Mouse (Mus musculus) liver, embryonic 13.5 days (tissue): ENCODE measurements around the gene Kcnk2. TPM values are rescaled to one million over a fixed set of nuclear protein-coding genes. Genes with fewer than 3 reads are reported as not detected.
A peak's percentile ranks its signal among the peaks of the same experiment; 100 is the strongest.

ENCODE experiments used
- ATAC-seq: fragments of 200-750 bp; cut with Nextera tagmentation; 2 replicates; pipeline ENCODE4 v1.8.0; 2017; ENCODE audit warnings: low read depth, mild to moderate bottlenecking, moderate number of reproducible peaks, moderate library complexity
- DNase-seq: peaks from one replicate; pipeline ENCODE4 v3.0.0; 2022
- H3K27ac ChIP-seq: fragments of 300-500 bp; sonication (generic); 2 replicates; pipeline ENCODE4 v1.5.1; 2015; ENCODE audit warnings: moderate library complexity, mild to moderate bottlenecking, inconsistent platforms
- H3K27me3 ChIP-seq: fragments of 300-500 bp; sonication (generic); 2 replicates; pipeline ENCODE4 v1.6.1; 2015; ENCODE audit warnings: mild to moderate bottlenecking, inconsistent platforms
- H3K36me3 ChIP-seq: fragments of 300-500 bp; sonication (generic); 2 replicates; pipeline ENCODE4 v1.6.1; 2015; ENCODE audit warnings: mild to moderate bottlenecking, inconsistent platforms
- H3K4me1 ChIP-seq: fragments of 300-500 bp; sonication (generic); replicated peaks from 2 replicates; pipeline ENCODE4 v1.6.1; 2015; ENCODE audit warnings: inconsistent platforms
- H3K4me2 ChIP-seq: fragments of 300-500 bp; sonication (generic); 2 replicates; pipeline ENCODE4 v1.6.1; 2015; ENCODE audit warnings: inconsistent platforms, mild to moderate bottlenecking, moderate library complexity
- H3K4me3 ChIP-seq: fragments of 300-500 bp; sonication (generic); replicated peaks from 2 replicates; pipeline ENCODE4 v1.5.1; 2015; ENCODE audit warnings: mild to moderate bottlenecking, inconsistent platforms
- H3K9ac ChIP-seq: fragments of 300-500 bp; sonication (generic); 2 replicates; pipeline ENCODE4 v1.6.1; 2015; ENCODE audit warnings: mild to moderate bottlenecking, inconsistent platforms
- H3K9me3 ChIP-seq: fragments of 300-500 bp; sonication (generic); replicated peaks from 2 replicates; pipeline ENCODE4 v1.6.1; 2016; ENCODE audit warnings: inconsistent platforms
- WGBS: fragments of 180-500 bp; shearing (Covaris S2); methylation state at CpG from one replicate; pipeline ENCODE4 v1.1.7; 2015; ENCODE audit not compliant: insufficient replicate concordance; 5-methylcytosine and 5-hydroxymethylcytosine counted together
- polyA plus RNA-seq: library from polyadenylated mRNA; unstranded; fragments of >200 nt; fragmentation: Nextera tagmentation; extraction: Ambion mirVana; gene quantifications from 2 replicates; pipeline ENCODE4 v1.2.1, GENCODE M21; 2015

The Kcnk2 gene
- polyA plus RNA-seq, 1 experiment from 2014 or later = 0.07 TPM

- WGBS = 2% methylated on average over 30 of the region's 30 CpGs
- DNase-seq (no peak), ATAC-seq (no peak)
- Histone ChIP-seq H3K9ac (no peak overlapping the region), H3K4me2 (peak overlapping the region; percentile 64), H3K27me3 (peaks cover 34% of the 10 kb centered on the region), H3K4me1 (peaks cover 4% of the 10 kb centered on the region; the same call in 1 of the 2 replicates), H3K4me3 (no peak overlapping the region), H3K36me3 (no peaks in the 10 kb centered on the region), H3K9me3 (no peaks in the 10 kb centered on the region), H3K27ac (no peak overlapping the region)
Observed at GRCm38 (mm10) chr1:189342416-189343104, 59.5 kb downstream of the Kcnk2 start.

- Histone ChIP-seq H3K9ac (no peak overlapping the region), H3K27ac (no peak overlapping the region), H3K9me3 (no peaks in the 10 kb centered on the region), H3K36me3 (no peaks in the 10 kb centered on the region), H3K4me3 (no peak overlapping the region), H3K4me2 (no peak overlapping the region), H3K4me1 (peaks cover 4% of the 10 kb centered on the region; the same call in 1 of the 2 replicates), H3K27me3 (peaks cover 34% of the 10 kb centered on the region)
- DNase-seq = no peak
- ATAC-seq = no peak
- 18% methylated on average over 4 of the region's 4 CpGs for WGBS
Observed at GRCm38 (mm10) chr1:189341381-189341917, 60.6 kb downstream of the Kcnk2 start.

- Histone ChIP-seq H3K27ac (no peak overlapping the region), H3K36me3 (no peaks in the 10 kb centered on the region), H3K27me3 (no peaks in the 10 kb centered on the region), H3K9me3 (no peaks in the 10 kb centered on the region), H3K4me2 (no peak overlapping the region), H3K9ac (no peak overlapping the region), H3K4me3 (no peak overlapping the region), H3K4me1 (no peaks in the 10 kb centered on the region)
- no peak for DNase-seq
- no peak for ATAC-seq
- WGBS = 35% methylated on average over 2 of the region's 2 CpGs
Observed at GRCm38 (mm10) chr1:189315896-189316295, 86.2 kb downstream of the Kcnk2 start.

GRCm38 (mm10) chr1:189314495-189314894 is 87.6 kb downstream of the Kcnk2 start:
- no peaks in the 10 kb centered on the region for H3K4me1 ChIP-seq
- 60% methylated on average over 6 of the region's 6 CpGs for WGBS
- no peaks in the 10 kb centered on the region for H3K27me3 ChIP-seq
- no peak overlapping the region for H3K4me2 ChIP-seq
- H3K9ac ChIP-seq = no peak overlapping the region
- ATAC-seq (no peak), DNase-seq (no peak)
- H3K4me3 ChIP-seq = no peak overlapping the region
- no peak overlapping the region for H3K27ac ChIP-seq
- no peaks in the 10 kb centered on the region for H3K9me3 ChIP-seq
- H3K36me3 ChIP-seq = no peaks in the 10 kb centered on the region

GRCm38 (mm10) chr1:189313750-189314149 is 88.3 kb downstream of the Kcnk2 start:
- Histone ChIP-seq H3K4me3 (no peak overlapping the region), H3K9ac (no peak overlapping the region), H3K27me3 (no peaks in the 10 kb centered on the region), H3K27ac (no peak overlapping the region), H3K4me2 (no peak overlapping the region), H3K36me3 (no peaks in the 10 kb centered on the region), H3K9me3 (no peaks in the 10 kb centered on the region), H3K4me1 (no peaks in the 10 kb centered on the region)
- DNase-seq (no peak), ATAC-seq (no peak)
- WGBS = 68% methylated on average over 7 of the region's 7 CpGs

GRCm38 (mm10) chr1:189310145-189310544 is 91.9 kb downstream of the Kcnk2 start:
- Histone ChIP-seq H3K9ac (no peak overlapping the region), H3K9me3 (no peaks in the 10 kb centered on the region), H3K27me3 (no peaks in the 10 kb centered on the region), H3K4me1 (no peaks in the 10 kb centered on the region), H3K36me3 (no peaks in the 10 kb centered on the region), H3K4me3 (no peak overlapping the region), H3K4me2 (no peak overlapping the region), H3K27ac (no peak overlapping the region)
- ATAC-seq = no peak
- WGBS = 38% methylated on average over 2 of the region's 2 CpGs
- DNase-seq = no peak

- Histone ChIP-seq H3K36me3 (no peaks in the 10 kb centered on the region), H3K4me2 (no peak overlapping the region), H3K9ac (no peak overlapping the region), H3K27ac (no peak overlapping the region), H3K4me1 (no peaks in the 10 kb centered on the region), H3K4me3 (no peak overlapping the region), H3K27me3 (no peaks in the 10 kb centered on the region), H3K9me3 (no peaks in the 10 kb centered on the region)
- 52% methylated on average over 8 of the region's 8 CpGs for WGBS
- ATAC-seq = no peak
- DNase-seq = no peak
Observed at GRCm38 (mm10) chr1:189304988-189305522, 97.0 kb downstream of the Kcnk2 start.

GRCm38 (mm10) chr1:189303001-189303400 is 99.1 kb downstream of the Kcnk2 start:
- no peaks in the 10 kb centered on the region for H3K4me1 ChIP-seq
- WGBS = 65% methylated on average over 3 of the region's 3 CpGs
- no peak overlapping the region for H3K9ac ChIP-seq
- ATAC-seq (no peak), DNase-seq (no peak)
- no peak overlapping the region for H3K27ac ChIP-seq
- no peaks in the 10 kb centered on the region for H3K27me3 ChIP-seq
- no peak overlapping the region for H3K4me2 ChIP-seq
- no peaks in the 10 kb centered on the region for H3K36me3 ChIP-seq
- no peaks in the 10 kb centered on the region for H3K9me3 ChIP-seq
- no peak overlapping the region for H3K4me3 ChIP-seq

- no peak for ATAC-seq
Observed at GRCm38 (mm10) chr1:189293679-189294406, 108.2 kb downstream of the Kcnk2 start.

GRCm38 (mm10) chr1:189290885-189291284 is 111.2 kb downstream of the Kcnk2 start:
- Histone ChIP-seq H3K4me3 (no peak overlapping the region), H3K36me3 (no peaks in the 10 kb centered on the region), H3K27me3 (no peaks in the 10 kb centered on the region), H3K27ac (no peak overlapping the region), H3K4me1 (no peaks in the 10 kb centered on the region), H3K9me3 (no peaks in the 10 kb centered on the region), H3K4me2 (no peak overlapping the region), H3K9ac (no peak overlapping the region)
- no peak for DNase-seq
- 40% methylated on average over 3 of the region's 3 CpGs for WGBS
- ATAC-seq = no peak

More at GRCm38 (mm10) chr1:189293679-189294406, 108.2 kb downstream of the Kcnk2 start:
- no peak for DNase-seq
- Histone ChIP-seq H3K4me3 (no peak overlapping the region), H3K4me2 (no peak overlapping the region), H3K9me3 (no peaks in the 10 kb centered on the region), H3K9ac (no peak overlapping the region), H3K36me3 (no peaks in the 10 kb centered on the region), H3K4me1 (no peaks in the 10 kb centered on the region), H3K27ac (no peak overlapping the region), H3K27me3 (no peaks in the 10 kb centered on the region)
- 69% methylated on average over 12 of the region's 12 CpGs for WGBS

- no peaks in the 10 kb centered on the region for H3K9me3 ChIP-seq
- no peak for DNase-seq
- no peaks in the 10 kb centered on the region for H3K27me3 ChIP-seq
- no peak overlapping the region for H3K27ac ChIP-seq
- no peak overlapping the region for H3K4me3 ChIP-seq
- ATAC-seq = no peak
- no peak overlapping the region for H3K9ac ChIP-seq
- H3K36me3 ChIP-seq = no peaks in the 10 kb centered on the region
- H3K4me2 ChIP-seq = no peak overlapping the region
- H3K4me1 ChIP-seq = no peaks in the 10 kb centered on the region
- 69% methylated on average over 8 of the region's 8 CpGs for WGBS
Observed at GRCm38 (mm10) chr1:189288948-189289347, 113.1 kb downstream of the Kcnk2 start.
